Mouse (Mus musculus) c-Kit-positive CD71-positive TER-119-negative erythroid progenitor cells, embryonic 14.5 days (primary cell): ENCODE results near the gene Cnnm2.

Source experiments
- DNase-seq: peaks from one replicate; pipeline ENCODE4 v3.0.0-alpha.2; 2013; ENCODE audit warnings: low read depth

Cnnm2 gene

DNA sequence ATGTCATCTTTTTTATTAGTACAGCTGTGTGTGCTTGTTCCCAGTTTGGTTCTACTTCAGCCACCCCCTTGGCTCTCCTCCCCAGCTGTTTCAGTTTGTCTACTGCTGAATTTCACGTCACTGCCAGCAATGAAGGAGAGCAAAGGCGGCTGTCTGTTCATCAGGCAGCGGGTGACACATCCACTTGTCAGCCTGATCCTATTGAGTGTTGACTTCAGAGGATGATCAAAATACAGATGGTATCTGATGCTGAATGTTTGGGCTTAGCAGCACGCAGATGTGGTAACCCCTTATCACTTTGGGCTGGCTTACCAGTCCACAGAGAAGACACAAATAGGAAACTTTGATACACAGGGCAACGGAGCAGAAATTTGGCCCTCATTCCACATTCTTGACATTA, 85.1 kb downstream of the Cnnm2 start:
- DNase-seq, result peak; percentile 54

DNA sequence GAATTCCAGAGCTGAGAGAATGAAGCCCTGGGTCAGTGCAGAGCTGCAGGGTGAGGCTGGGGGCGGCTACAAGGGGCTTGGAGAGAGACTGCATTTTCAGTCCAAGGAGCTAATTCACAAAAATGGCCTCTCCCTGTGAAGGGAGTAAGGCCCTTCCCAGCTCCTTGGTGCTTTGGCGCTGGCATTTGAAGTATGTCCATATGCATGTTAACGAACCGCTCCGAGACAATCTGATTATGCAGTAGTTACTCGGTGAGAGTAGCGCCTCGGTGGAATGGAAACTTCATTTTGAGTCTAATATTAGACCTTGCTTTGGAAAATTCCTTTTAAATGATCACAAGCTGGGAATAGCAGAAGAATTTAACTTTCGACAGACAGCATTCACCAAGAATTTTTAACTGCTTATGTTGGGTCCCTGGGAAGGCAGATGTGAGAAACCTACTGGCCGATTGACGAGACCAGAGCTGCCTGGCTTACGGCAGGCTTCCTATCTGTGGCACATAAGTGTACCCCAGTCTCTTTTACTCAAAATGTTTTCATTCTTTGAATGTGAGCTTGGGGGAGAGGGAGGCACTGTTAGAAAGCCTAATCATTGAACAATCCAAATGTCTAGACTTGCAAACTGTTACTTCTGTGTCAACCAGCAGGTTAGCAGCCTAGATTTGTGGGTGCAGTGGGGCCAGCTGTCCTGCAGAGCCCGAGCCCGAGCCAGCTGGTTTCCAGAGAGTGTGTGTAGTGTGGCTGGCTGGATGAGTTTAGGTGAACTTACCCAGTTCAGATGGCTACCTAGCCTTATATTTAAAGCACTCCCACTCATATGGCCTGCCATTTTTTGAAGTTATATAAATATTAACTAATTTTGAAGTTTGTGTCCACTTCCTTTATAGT, 87.2 kb downstream of the Cnnm2 start:
- no peak for DNase-seq

DNA sequence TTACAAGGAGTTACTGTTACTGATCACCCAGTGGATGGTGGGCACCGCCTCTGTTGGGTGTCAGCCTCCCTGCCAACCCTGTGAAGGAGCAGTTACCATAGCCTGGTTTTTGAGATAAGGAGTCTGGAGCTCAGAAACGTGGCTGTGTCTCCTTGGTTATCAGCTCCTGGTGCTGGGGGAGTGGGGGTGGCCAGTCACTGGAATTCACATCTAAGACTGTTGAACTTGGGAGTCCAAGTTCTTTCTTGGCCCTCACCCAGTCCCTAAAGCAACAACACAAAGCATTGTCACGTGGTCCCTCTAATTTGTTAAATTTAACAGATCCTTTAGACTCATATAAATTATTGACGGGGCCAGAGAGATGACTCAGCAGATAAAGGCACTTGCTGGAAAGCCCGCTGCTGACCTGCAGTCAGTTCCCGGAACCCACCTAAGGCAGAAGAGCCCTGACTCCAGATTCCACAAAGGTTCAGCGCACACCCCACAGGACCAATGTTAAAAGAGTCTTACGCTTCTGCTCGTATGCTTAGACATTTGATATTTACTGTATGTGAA, 88.1 kb downstream of the Cnnm2 start:
- peak; percentile 84 for DNase-seq

DNA sequence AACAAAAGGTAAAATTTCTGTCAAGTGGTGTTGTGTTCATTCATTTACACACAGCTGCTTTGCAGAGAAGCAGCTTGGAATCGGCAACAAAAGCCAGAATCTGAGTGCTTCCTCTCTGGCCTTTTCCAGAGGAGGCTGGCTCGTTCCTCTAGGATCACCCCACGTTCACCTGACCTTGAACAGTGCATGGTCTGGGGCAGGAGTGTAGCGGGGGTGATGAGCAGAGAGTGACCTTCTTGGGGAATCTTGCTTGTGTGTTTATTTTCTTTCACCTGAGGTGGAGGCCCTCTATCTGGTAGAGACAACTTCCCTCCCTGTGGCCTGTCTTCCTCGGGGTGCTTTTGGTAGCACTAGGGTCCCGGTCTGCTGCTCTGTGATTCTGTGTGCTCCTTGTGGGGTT, 94.8 kb downstream of the Cnnm2 start:
- no peak for DNase-seq

DNA sequence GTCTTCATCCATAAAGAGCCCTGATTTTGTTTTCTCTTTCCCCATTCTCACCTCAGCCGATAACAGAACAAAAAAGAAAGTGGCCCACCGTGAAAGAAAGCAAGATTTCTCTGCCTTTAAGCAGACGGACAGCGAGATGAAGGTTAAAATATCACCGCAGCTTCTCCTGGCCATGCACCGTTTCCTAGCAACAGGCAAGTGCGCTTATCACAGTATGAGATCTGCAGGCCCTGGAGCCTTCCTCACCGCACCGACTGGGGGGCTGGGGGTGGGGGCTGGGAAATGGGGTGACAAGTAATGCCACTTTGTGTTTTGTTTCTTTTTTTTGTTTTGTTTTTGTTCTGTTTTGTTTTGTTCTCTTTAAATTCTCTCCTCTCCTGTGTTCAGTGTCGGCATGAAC, 95.4 kb downstream of the Cnnm2 start:
- no peak for DNase-seq

DNA sequence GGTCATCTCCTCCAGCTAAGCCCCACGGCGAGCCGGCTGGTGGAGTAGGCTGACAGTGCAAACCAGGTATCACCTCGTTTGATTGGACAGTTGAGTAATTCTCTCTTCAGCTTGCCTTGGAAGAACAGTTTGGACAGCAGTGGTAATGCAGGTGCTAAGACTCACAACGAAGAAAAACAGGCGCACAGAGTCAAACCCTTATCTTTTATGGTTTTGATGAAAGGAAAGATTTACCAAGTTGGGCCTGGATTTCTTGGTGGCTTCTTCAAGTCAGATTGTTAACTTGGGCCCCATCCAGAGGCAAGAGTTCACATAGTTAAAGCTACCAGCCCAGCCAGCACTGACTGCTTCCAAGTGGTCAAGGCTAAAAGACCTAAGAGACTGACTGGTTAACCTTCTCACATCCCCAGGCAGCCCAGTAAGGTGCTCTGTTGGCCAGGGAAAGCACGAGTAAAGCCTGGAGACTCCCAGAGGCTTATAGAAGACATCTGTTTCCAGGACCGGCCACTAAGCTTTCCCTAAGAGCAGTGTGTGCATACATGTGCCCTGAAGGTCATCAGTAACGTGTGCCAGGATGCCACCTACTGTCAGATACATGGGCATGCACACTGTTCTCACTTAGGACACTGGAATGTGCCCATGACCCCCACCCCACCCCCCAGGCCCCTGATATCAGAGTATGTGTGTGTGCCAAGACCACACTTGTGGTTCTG, 96.0 kb downstream of the Cnnm2 start:
- DNase-seq, result no peak

DNA sequence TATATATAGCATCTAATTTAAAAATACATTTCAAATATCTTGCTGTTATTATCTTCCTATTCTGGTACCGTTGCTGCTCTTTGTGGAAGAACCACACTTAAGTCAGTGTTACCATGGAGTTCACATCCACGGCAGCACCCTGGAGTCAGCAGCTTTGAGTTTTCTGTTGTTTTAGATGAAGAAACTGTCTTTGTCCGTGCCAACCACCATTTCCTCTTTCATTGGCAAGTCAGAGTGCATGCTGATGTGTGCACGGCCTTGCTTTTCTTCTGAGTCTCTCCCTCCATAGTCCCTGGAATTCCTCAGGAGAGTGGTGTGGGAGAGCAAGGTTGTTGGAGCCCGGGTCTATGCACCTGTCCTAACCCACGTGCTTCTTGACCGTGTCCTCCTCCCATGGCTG, 96.8 kb downstream of the Cnnm2 start:
- DNase-seq, result no peak

DNA sequence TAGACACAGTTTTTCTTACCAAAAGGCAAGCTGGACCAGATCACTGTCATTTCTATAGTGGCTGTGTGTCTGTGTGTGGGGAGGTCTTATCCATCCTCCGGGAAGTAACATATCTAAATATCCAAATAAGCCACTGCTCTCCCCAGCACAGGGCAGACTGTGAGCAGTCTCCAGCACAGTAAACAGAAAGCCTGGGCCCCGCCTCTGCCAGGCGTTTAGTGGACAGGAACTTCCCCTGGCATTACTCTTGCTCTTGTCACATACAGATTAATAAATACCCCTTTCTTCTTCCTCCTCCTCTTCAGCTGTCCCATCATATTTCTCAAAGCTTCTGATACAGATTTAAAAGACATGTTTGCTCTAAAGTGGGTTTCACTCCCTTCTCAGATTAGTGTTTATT, 101.2 kb downstream of the Cnnm2 start:
- no peak for DNase-seq

DNA sequence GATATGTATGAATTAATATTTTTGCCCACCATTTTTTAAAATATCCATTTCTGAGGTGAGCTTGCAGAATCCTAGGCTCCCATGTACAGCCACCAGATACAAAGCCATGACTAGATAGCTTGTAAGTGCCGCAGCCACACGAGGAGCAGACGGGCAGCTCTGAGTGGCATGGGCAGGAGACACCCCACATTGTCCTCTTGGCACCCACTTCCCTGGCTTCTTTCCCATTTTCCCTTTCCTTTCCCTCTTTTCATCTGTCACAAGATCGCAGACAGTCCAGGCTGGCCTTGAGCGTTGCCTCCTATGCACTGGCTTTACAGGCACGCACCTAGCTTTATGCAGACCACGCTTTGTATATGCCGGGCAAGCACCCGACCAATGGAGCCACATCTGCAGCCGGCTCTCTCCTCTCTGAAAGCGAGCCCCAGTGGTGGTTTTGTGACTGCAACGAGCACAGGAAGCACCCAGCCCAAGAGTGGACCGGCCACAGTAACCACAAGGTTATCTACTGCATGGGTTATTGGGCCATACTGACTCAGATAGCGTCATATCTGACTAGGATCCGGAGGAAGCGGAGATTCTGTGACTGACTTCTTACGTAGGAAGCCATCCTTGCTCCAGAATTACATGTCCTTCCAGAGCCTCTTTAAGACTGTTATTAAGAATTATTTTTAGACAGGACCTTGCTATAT, 102.0 kb downstream of the Cnnm2 start:
- no peak for DNase-seq

DNA sequence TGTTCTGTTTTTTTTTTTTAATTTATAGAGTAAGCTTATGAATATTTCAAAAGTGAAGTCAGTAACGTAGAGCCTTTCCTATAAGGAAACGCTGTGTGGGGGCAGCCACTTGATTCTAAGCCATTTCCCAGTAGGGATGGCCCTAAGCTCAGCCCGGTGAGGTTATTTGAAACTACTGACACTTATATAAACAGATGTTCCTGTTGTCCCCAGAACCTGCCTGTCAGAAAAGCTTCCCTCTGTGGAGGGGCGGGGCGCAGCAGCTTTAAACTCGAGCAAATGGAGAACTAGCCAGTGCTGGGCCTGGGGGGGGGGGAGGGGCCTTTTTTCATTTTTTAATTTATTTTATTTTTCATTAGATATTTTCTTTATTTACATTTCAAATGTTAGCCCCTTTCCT, 102.7 kb downstream of the Cnnm2 start:
- DNase-seq, result no peak

DNA sequence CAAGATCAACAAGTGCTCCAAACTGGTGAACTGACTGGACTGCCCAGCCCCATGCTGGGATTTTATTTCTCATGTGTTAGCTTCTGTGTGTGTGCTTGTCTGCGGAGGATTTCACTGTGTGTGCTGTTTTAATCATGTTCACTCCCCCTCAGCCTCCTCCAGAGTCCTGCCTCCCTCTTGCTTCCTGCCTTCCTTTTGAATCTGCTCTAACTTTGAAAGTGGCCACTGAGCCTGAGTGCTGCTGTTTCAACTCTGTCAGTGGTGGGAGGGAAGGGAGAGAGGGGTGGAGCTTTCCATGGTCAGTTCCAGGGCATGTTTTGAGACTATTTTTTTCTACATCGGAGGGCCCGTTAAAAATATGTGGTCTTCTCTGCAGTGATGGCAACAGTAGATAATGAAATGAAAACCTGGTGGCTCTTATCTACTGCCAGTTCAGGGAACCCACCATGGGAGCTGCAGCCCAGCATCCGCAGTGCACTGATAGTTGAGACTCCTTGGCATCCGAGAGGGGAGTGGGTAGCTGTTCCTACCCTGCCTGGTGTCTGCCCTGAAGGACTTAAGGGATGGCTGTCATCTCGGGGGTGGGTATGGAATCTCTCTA, 103.4 kb downstream of the Cnnm2 start:
- peak; percentile 46 for DNase-seq

DNA sequence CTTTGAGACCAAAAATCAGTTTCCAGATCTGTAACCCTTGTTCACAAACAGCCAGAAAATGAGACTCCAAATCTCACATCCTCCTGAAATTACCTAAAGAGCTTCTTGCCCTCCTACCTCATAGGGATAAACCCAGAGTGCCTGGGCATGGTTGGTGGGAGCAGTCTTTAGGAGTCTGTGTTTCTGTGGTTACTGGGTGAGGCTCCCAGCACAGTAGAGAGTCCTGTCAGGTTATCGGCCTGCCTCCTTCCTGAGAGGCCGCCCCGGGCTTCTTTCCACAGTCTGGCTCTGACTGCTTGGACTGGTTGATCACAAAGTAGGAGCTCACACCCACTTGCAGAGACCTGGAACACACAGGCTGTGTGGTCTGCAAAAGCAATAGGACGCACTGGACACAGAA, 104.0 kb downstream of the Cnnm2 start:
- no peak for DNase-seq

DNA sequence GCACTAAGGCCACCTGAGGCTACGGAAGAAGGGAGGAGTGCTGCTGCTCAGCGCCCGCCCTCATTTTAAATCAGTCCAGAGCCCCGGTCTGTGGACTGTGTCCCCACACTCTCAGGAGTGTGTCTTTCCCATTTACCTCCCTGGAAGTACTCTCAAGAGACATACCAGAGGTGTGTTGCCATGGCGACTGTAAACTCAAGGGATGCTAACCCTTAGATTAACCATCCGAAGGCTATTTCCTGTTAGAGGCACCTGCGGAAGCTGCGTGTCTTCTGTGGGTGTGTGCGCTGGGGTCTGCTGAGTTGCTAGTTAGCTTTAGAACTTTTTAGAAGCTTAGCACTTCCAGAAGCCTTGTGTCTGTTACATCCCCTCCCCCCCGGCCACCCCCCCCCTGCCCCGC, 107.7 kb downstream of the Cnnm2 start:
- no peak for DNase-seq

DNA sequence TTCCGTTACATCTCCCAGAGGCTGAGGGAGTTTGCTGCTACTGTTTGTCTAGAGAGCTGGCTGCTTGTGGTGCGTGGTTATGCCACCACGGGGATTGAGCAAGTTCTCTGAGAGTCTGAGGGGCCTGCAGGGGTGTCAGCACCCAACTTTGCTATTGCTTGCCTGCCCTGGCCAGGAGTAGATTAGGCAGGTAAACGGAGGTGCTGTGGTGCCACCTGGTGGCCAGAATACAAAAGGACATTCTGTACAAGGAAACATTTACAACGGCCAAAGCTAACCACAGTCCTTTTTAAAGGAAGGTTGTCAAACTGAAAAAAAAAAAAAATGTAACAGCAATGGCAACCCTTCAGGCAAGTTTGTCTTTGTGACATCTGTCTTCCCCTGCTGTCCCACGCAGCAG, 108.1 kb downstream of the Cnnm2 start:
- peak; percentile 77 for DNase-seq

DNA sequence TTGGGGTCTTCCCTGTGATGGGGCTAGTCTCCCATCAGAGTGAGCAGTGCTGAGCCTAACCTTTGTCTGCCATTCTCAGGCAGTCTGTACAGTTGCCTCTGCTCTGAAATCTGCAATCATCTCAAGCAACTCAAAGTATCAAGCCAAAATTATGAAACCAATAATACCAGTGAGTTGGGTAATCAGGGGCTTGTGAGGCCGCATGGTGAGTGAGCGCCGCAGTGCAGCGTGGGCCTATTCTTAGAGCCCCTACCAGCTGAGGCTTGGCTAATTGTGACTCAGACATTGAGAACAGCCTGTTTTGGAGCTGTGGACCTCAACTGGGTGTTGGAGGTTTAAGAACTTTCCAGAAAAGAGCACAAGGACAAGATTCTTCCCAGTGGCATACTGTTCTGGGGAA, 109.7 kb downstream of the Cnnm2 start:
- DNase-seq, result no peak

DNA sequence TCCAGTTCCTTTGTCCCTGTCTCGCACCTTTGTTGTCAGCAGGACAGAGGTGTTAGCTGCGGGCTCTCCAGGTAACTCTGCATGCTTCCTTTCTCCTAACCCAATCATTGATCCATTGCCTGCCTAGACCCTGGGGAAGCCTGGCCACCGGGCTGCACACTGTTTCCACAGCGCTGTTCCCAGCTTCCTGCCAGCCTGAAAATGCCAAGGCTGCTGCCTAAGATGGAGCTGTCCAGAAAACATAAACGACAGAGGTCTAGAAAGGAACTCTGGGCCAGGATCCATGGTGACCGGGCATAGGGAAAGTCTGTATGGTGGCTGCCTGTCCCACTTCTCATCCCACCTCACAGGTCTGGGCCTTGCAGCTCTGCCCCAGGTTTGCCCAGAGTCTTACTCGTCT, 110.3 kb downstream of the Cnnm2 start:
- DNase-seq, result no peak

DNA sequence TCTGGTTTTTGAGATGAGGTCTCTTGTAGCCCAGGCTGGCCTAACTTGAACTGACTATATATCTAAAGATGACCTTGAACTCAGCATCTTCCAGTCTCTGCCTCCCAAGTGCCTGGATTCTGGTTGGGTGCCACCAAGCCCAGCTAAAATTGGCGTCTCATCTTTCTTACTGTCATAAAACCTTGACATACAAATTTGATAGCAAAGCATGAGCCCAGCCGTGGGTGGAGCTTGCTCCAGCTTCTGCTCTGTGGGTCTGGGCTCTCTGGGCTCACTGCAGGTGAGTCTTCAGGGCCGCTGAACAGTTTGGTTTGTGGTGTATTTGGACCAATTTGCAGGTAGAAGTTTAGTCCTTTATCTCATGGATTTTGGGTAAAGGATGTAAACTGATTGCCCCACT, 112.5 kb downstream of the Cnnm2 start:
- no peak for DNase-seq

DNA sequence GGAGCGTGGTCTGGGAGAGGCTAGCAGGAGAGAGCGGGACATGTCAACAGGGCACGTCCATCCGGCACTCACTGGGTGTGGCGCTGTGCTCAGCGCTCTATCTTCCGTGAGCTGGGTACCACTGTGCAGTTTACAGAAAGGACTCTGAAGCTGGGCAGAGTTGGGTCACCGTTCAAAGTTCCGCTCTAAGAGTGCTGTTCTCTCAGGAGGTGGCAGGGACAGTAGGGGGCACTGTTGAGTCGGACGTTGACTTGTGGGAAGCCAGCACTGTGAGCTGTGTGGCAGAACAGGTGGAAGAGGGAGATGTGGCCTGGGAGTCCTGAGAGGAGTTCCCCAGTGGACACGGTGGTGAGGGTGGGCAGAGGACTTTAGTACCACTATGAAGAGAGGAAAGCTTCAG, 114.4 kb downstream of the Cnnm2 start:
- peak; percentile 79 for DNase-seq

DNA sequence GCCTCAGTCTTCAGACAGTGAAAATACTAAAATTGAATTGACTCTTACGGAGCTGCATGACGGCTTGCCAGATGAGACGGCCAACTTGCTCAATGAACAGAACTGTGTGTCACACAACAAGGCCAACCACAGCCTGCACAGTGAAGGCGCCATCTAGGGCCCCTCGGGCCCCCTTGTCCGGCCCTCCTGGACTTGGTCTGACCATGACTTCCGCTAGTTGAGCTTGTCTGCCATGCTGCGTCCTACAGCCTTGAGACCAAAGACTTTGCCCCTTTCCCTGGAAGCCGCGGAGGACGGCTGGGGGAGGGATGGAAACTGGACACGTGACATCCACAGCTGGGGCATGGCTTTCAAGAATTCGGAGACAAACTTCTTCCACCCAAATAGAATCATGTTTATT, 116.5 kb downstream of the Cnnm2 start:
- DNase-seq, result no peak

DNA sequence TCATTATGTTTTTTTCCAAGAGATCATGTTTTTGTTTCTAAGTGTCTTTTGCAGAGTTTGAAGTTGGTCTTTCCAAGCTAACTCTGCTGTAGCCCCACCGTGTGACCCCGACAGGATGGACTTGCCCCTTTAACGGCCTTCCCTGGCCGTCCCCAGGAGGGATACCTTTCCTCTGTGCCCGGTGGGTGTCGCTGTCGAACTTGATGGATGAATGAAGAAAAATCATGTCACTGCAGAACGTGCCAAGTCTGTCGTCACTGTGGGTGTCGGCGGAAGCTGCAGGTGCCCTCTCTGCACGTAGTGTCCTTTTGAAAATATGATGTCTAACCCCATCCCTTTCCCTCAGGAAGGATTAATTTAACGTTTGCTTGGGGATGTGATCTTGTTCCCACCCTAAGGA, 117.0 kb downstream of the Cnnm2 start:
- no peak for DNase-seq

DNA sequence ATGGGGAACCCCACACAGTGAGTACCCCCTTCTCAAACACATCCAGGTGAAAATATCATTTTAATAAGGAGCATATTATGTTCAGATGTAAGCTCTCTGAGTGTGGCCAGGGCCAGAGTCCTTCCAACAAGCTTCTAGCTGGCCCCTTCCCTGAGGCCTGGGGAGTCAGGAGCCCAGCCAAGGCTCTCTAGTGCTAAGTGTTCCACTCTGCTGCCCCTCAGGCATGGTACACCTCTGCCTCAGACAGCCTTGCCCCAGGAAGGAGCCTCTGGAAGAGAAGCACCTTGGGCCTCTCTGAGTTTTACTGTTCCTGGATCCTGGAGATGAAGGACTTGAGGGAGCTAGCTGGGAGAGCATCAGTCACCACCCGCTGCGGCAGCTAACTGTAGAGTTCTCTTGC, 118.5 kb downstream of the Cnnm2 start:
- no peak for DNase-seq

DNA sequence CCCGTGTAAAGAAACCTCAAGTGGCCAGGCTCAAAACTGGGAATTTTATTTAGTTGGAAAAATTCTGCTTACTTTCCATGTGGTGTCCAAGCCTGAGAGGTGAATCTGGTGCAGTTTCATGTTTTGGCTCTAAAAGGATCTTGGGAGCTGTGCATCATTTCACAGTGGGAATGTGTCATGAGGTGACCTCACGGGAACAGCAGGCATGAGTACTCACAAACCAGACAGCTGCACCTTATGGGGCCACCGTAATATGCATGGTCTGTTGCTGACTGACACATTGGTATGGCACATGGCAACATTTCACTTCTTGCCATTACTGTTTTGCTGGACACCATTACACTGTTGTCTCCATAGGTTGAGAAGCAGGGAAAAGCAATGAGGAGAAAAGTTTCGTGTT, 124.0 kb downstream of the Cnnm2 start:
- no peak for DNase-seq
